Mouse (Mus musculus) stomach, postnatal 0 days (tissue): Measurements from ENCODE around the gene Dpy19l3.

ENCODE experiments used
- CTCF ChIP-seq: IDR thresholded peaks from 2 replicates; pipeline ENCODE4 v1.5.1; 2016; ENCODE audit warnings: antibody characterized with exemption, low read depth, mild to moderate bottlenecking, moderate library complexity
- EP300 ChIP-seq: optimal IDR thresholded peaks from 2 replicates; pipeline ENCODE3; 2016; ENCODE audit warnings: antibody characterized with exemption

DNA sequence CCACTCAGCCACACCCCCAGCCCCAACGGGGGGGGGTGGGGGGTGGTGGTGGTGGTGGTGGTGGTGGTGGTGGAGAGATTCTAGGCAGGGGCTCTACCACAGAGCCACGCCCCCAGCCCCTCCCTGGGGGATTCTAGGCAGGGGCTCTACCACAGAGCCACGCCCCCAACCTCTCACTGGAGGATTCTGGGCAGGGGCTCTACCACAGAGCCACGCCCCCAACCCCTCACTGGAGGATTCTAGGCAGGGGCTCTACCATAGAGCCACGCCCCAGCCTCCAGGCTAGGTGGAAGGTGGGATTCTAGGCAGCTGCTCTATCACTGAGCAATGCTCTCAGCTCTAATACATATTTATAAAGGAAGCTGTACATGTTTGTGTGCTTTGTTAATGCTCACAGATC is 7.5 kb upstream of the Dpy19l3 start:
- TF ChIP-seq CTCF, result no peak
- no peak for TF ChIP-seq EP300
